Mouse (Mus musculus) small intestine, adult 2 months (tissue): ENCODE results near the gene Gpx4.

Experiments used
- CTCF ChIP-seq: fragments of 200-500 bp; IDR thresholded peaks from 2 replicates; pipeline ENCODE4 v1.5.1; 2012; ENCODE audit warnings: low read depth, mild to moderate bottlenecking, control low read depth, inconsistent platforms, low read length, moderate library complexity, mixed read lengths; ENCODE audit not compliant: insufficient replicate concordance, insufficient read length; ENCODE audit errors: extremely low read depth
- POLR2A ChIP-seq: fragments of 200-500 bp; IDR thresholded peaks from 2 replicates; pipeline ENCODE4 v1.6.1; 2012; ENCODE audit warnings: low read depth, mild to moderate bottlenecking, control low read depth, inconsistent platforms, low read length, moderate library complexity

DNA sequence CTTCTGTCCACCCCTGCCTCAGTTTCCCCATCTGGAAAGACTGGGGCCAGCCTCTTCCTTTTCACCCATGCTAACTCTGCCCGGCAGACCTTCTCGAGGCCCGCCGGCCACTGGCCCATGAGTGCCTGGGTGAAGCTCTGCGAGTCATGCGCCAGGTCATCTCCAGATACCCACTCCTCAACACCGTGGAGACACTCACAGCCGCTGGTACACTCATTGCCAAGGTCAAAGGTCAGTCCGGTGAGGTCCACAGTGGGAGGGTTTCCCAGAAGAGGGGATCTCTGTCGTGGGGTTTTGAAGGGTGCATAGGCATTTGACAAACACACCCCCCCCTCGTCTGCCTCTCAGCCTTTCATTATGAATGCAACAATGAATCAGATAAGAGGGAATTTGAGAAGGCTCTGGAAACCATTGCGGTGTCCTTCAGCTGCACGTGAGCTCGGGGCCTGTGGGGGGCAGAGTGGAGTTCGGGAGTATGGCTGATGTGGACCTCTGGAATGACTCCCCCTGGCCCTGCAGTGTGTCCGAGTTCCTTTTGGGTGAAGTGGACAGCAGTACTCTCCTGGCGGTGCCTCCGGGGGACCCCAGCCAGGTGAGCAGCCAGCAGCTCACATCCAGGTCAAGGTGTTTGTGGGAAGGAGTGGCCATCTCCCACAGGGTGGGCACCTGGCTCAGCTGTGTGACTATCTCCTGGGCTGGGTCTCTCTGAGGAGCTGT lies 26.2 kb upstream of the Gpx4 start:
- TF ChIP-seq CTCF (no peak), POLR2A (no peak)
